Mouse (Mus musculus): ENCODE measurements around the gene Nppc.

The Nppc gene

DNA sequence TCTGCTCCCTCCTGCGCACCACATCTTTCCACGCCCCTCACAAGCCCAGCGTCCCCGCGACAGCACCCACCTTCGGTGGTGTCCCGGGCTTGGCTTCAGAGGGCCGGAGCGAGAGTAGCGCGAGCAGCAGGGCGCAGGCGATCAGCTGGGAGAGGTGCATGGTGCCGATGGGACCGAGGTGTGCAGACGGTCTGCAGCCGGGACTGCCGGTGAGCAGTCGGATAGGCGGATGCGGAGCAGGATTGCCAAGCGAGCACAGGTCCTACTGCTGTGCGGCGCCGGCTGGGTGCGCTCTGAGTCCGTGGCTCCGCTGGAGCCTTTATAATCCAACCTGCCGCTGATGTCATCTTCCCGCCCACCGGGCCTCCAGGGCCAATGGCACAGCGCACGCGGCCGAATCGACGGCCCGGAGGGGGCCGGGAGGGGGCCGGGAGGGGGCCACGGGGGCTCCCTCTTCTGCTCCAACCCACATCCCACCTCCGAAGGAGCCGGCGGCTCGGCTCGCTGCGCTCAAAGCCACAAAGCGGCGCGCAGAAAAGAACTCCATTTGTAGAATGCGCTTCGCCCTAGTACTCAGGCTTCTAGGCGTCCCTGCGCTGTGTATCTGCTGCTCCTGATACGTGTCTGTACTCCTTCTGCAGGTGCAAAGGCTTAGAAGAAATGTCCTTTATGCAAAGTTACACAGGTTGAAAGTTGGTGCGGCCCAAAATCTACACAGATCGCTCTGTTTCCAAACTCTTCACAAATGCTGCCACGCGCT lies at the start of gene Nppc:
TSS of gene Nppc (minus strand) at position 293 of the 760 bp plus-strand sequence.
- DNase-seq (ENCODE audit: low spot score in 2 of 2), result peak; percentile 84 to 87

DNA sequence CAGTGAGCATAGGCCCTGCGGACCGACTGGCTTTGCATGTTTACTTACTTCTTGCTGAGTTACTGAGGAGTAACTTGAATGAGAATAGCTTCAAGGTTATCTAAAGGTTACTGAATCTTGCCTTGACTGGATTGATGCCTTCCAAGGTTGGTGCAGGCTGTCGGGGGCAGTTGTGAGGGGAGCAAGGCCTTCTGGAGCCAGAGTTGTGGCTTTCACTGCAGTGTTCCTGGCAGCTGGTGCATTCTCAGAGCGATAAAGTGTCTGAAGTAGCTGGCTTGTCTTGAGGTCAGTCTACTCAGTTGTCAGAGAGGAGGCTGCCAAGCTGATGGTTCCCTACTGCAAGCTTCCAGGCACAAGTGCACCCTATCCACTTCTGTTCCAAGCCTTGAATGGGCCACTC lies 49.0 kb upstream of the Nppc start:
- DNase-seq (ENCODE audit: low spot score in 2 of 2), result no peak

DNA sequence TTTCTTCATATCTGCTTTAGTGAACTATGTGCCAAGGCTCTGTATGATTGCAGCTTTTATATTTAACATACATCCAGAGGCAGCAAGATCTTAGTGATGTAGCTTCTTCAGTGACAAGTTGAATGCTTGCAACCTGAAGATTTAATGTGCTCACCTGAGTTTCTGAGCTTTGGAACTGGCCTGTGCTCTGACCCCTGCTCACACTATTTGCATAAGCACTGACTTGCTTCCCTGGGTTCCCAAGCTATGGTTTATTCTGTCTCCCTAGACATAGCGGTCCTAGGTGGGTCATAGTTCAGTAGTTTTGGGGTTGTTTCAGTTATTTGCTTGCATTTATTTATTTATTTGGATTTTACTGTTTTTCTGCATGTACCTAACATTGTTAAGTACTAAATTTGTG lies 47.8 kb upstream of the Nppc start:
- DNase-seq (ENCODE audit: low spot score in 2 of 2), result no peak

DNA sequence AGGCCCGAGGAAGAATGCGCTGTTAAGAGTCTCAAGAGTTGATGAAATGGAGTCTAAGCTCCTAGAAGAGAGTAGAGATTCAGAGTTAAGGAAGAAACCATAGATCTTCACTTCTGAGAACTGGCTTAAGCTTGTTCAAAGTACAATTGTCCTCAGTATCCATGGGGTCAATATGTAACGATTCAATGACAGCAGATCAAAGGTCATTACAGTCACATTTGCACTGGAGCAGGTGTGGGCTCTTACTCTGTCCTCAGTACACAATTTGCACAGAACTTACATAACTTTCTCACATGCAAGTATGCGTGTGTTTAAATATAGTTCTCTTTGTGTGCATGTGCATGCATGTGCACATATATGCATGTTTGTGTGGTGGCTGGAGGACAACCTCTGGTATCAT lies 42.7 kb upstream of the Nppc start:
- no peak for DNase-seq (ENCODE audit: low spot score in 2 of 2)

DNA sequence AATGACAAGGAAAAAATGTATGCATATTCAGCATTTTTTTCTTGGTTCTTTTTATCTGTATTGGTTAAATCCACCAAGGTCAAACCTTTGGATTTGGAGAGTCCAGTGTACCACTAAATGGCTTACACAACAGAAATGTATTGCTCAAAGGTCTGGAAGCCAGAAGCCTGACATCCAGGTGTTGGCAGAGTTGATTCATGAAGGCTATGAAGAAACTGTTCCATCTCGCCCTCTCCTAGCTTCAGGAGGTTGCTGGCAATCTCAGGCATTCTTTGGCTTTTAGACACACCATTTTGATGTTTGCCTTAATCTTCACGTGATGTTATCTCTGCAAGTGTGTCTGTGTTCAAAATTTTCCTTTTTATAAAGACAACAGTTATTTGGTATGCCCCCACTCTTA lies 41.7 kb upstream of the Nppc start:
- DNase-seq (ENCODE audit: low spot score in 2 of 2), result no peak

DNA sequence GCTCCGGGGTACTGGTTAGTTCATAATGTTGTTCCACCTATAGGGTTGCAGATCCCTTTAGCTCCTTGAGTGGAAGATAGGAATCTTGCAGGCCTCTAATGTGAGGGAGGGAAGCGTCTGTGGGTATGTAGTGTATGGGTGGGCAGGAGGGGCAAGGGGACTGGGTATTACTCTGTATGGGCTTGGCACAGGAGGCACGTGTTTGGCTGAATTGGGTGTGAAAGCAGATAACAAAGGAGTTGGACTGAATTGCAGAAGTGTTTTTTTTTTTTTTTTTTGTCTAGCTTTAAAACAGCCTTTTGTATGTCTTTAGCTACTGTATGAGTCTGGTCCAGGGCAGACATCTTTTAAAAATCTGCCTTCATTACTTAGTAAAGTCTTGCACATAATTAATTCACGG lies 39.2 kb upstream of the Nppc start:
- no peak for DNase-seq (ENCODE audit: low spot score in 2 of 2)

DNA sequence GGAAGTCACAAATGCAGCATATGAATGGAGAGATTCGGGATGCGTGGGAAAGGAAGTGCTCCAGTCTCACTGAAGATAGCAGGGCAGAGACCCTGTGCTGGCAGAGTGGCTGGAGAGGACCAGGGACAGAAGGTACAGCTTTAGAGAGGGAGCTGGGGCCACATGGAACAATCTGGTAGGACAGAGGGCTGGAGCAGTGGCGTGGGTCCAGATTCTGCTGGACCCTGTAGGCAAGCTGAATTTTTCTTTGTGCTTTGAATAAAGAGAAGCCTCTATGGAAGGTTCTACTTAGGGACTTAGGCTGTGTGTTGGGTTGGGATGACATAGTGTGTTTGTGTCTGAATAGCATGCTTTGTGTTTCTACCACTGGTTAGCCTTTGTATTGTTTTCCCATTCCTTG lies 35.1 kb upstream of the Nppc start:
- DNase-seq (ENCODE audit: low spot score in 2 of 2), result no peak

DNA sequence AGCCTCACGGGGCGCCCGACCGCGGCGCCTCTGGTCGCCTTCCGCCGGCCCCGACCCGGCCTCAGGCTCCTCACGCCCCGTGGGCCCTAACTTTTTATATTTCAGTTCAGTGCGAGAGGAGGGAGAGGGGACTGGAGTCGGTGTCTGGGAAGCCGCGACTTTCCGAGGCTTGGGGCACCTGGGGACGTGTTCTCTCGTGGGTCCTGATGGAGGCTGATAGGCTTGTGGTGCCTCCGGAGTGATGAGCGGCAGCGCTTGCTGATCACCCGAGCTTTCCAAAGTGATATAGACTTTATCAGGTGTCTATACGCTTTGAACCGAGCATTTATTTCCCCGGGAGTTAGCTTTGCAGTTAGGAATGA lies 33.6 kb upstream of the Nppc start:
- DNase-seq (ENCODE audit: low spot score in 2 of 2), result no peak

DNA sequence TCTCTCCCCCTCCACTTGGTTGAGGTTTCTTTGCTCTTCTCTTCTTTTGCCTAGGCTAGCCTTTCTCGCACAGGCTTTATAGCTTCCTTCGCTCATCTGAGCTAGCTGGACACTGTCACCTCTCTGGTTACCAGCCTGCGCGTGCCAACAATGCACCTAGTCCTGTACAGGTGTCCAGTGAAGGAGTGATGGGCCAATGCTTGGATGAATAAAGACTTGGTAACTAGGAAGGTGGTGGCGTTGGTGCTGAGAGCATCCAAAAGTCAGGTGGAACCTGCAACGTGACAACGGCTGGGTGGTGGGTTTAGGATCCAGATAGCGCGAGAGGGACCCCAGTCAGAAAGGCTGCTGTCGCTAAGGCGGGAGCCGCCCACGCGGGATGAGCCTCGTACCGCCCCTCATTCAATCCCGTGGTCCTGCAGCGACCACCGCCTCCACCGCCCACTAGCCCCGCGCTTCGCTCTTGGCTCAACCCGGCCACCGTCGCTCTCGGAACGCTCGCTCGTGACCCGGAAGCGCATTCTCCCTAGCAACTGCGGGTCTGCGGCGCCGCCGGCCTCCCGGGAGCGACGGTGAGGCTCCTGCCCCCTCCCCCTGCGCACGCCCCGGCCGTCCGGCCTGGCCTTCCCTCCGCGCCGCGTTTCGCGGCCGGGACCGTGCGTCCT lies 33.1 kb upstream of the Nppc start, which contains the start of gene Dis3l2:
TSS of gene Dis3l2 (plus strand) at position 509 of the 665 bp plus-strand sequence.
- DNase-seq (ENCODE audit: low spot score in 2 of 2), result peak; percentile 89 to 92

DNA sequence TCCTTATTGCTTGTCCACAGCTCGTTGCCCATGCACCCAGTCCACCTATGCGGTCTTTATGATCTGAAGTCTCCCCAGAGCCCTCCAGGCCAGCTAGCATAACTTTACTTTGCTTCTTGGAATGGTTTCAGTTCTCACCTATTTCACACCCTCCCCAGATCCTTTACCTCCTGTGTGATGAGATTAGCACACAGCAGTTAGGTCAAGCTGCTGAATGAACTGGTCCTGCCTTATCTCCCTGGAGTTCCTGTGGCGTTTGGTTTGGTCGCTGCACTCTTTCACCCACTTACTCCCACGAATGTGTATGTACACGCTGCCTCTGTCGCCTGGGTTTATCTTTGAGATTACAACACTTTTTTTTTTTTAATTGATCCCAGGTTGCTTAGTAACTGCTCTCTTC lies 30.0 kb upstream of the Nppc start:
- DNase-seq (ENCODE audit: low spot score in 2 of 2), result no peak

DNA sequence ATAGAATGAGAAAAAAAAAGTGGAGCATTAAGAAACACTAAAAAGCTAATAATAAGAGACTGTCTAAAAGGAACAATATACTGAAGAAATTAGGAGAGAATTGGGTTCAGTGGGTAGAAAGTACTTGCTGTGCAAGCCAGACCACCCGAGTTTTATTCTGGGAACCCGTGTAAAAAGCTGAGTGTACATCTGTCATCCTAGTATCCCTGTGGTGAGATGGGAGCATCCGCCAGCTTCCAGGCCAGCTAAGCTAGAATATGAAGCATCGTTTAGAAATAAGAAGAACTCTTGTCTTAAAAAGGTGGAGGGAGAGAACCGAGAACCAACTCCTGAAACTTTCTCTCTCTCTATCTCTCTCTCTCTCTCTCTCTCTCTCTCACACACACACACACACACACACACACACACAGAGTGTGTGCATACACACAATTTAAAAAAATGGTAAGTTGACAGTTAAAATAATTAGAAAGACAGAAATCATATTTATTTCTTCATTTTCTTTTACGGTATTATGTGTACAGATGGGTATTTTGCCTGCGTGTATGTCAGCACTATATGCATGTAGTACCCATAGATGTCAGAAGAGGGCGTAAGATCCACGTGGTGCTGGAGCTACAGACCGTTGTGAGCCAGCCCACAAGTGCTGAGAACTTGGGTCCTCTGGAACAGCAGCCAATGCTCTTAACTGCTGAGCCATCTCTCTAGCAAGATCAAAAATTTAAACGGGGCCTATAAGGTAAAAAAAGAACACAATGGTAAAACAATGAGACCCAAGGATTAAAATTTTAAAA lies 29.2 kb upstream of the Nppc start:
- no peak for DNase-seq (ENCODE audit: low spot score in 2 of 2)

DNA sequence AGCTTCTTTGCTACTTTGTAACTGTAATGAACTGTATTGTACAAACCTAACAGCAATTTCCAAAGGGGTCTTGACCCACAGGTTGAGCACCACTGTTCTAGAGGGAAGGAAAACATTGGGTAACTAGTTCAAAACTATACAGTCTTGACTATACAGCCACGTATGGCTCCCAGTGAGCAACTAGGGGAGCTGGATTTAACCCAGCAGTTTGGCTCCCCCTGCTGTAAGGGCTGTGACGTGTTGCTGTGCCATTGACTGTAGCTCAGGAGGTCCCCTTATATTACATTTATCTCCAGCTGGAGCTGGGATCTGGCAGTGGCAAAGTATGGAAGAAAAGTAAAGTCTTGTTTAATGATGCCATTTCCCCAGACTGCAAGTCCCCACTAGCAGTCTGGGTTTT lies 28.4 kb upstream of the Nppc start:
- no peak for DNase-seq (ENCODE audit: low spot score in 2 of 2)

DNA sequence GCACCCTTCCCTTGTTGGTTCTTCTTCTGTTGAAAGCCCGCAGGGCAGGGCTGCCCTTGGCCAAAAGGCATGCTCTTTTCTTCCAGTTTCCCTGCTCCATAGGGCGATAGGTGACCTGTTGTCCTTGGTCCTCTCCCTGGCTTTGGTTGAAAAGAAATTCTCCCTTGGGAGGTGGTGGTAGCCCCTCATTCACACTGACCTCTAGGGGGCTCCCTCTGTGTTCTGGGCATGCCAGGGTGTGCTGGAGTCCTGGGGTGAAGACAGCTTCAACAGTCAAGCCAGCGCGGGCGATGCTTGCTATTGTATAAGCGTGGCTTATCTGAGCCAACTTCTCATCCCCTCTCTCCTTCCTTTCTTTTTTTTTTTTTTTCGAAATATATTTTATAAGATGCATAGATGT lies 26.6 kb upstream of the Nppc start:
- no peak for DNase-seq (ENCODE audit: low spot score in 2 of 2)

DNA sequence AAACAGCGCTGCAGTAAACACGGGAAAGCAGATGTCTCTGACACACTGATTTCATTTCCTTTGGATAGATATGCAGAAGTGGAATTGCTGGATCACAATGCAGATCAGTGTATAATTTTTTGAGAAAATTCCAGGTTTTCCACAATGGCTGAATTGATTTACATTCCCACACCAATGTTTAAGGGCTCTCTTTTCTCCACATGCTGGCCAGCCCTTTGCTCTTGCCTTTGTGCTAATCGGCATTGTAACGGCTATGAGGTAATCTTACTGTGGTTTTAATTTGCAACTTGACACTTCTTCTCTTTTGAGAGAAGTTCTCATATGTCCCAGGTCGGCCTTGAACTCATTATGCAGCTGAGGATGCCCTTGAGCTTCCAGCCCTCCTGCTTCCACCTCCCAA lies 20.7 kb upstream of the Nppc start:
- DNase-seq (ENCODE audit: low spot score in 2 of 2), result no peak

DNA sequence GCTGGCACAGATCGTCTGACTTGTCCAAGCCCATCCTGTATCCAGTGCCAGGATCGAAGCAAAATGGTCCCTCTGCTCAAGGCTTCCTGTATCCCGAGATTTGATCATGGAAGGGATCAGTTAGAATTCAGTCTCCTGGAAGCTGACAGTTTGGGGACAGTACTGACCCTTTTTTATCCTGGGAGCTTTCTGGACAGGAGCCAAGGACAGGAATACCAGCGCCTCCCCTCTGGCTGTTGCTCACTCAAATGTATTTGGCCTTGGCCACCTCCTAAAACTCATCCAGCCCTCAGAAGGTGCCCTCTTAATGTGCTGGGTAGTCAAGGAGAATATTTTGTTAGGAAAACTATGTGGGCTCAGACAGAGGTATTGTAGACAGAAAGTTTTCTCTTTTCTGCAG lies 16.9 kb upstream of the Nppc start:
- no peak for DNase-seq (ENCODE audit: low spot score in 2 of 2)

DNA sequence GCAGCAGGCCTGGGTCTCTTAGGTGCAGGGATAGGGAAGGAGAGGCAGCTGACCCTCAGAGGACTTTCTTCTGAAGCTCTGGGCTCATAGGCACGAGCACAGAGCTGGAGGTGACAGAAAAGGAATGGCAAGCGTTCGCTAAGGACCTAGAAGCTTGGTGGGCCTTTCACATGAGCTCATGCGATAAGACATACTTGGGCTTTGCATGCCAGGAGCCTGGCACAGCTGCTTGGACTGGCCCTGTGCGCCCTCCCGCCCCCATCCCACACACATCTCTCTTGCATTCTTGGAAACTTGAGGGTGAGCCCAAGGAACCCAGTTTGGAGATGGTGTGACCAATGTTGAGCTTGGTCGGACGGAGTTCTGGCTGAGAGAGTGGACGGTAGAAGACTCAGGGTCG lies 8.3 kb upstream of the Nppc start:
- DNase-seq (ENCODE audit: low spot score in 2 of 2), result no peak

DNA sequence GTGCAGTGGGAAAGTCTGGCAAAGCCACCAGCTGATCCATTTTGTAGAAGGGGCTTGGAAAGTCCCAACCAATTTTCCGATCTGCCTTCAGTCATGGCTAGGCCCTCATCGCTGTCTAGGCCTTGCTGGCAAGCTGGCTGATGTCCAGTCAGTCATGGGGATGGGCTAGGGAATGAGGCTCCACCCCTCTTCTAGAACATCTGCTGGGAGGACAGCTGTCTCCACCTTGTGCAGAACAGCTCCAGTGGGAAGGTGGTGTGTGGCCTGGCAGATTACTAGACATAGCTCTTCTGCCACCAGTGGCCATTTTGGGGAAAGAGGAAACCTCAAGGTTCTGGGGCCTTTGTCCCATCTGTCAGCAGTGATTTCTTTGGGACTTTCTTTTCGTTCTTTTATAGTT lies 7.3 kb upstream of the Nppc start:
- DNase-seq (ENCODE audit: low spot score in 2 of 2), result no peak

DNA sequence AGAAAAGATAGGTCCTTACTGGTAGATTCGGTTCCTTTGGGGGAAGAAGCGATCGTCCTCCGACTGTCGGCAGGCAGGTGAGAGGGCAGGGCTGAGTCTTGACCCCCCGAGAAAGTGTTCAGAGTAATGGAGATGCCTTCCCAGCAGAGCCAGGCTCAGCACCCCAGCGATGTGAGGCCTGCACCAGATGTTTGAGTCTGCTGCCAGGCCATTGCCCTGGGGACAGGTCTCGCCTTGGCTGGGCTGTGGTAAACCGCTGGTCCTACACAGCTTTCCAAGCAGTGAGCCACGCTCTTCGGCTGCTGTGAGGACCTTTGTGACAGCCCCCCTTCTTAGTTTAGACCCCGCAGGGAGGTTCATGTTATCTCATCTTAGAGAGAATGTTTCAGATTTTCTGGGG lies 4.8 kb upstream of the Nppc start:
- DNase-seq (ENCODE audit: low spot score in 2 of 2), result no peak

DNA sequence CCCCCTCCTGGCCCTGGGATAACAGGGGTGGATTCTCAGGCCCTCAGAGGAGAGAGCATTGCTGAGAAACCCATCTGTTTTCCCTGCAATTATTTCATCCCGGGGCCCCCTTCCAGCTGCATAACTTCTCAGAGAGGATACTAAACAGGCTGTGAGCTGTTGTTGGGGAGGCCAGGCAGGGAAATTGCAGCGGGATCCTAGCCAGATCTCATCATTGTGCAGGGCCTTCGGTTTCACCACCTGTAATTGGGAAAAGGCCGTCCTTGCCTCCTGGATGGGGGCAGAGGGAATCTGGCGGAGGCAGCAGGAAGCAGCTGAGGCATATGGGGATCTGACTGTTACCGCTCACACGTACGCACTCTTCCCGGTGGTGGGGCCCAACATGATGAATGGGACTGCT lies 4.0 kb upstream of the Nppc start:
- no peak for DNase-seq (ENCODE audit: low spot score in 2 of 2)

DNA sequence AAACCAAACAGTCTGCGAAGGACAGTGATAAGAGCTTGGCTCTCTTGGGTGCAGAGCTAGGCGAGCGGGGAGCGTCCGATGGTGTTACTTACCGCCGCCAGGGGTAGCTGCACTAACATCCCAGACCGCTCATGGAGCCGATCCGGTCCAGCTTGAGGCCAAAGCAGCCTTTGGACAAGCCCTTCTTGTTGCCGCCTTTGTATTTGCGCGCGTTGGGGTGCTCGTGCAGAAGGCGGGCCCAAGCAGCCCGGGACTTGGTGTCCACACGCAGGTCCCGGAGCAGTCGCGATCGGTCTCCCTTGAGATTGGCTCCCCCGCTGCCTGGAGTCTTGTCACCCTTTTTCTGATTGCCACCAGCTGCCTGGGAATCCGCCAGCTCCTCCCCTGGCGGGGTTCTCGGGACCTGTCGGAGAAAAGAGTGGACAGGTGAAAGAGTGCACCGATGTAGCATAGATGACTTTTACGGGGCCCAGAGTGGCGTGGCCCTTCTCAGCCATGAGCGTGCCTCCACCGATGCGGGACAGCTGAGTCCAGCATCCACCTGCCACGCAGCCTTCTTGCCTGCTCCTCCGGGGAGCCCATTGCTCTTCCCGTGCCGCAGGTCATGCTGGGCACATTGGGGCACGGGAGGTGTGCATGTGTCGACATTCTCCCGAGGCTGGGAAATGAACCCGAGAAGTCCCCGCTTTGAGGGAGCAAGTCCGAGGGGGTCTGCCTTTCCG lies 658 bp downstream of the Nppc start:
- DNase-seq (ENCODE audit: low spot score in 2 of 2), result peak; percentile 68 to 79

DNA sequence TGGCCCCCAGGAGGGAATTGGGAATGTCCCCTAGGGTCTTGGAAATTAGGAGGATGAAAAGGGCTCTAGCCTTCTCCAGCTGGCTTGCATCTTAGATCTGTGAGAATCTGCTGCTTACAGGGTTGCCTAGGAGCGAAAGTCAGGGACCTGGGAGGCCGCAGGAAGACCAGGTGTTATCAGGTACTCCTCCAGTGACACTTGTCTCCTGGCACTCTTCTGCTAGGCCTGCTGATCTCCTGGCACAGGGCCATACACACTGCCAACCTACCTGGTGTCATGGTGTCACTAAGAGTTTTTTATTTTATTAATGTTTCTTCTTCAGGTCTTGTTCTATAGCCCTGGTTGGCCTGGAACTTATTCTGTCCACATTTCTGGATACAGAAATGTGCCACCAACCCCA lies 5.3 kb downstream of the Nppc start:
- no peak for DNase-seq (ENCODE audit: low spot score in 2 of 2)

DNA sequence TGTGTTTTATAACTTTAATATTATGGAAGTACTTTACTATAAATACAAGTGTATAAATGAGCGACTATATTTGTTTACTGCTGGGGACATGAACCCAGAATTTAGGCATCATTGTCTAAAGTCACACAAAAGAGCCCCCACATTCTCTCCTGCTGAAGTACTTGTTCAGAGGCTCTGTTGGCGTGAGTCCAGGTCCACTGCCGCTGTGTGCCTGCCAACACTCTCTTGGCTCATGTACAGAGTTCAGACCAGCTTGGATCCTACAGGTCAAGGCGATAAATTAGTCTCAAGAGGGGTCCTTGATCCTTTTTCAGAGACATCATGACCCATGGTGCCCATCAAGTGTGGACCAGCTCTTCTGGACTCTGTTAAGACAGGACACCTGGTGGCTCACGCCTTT lies 13.3 kb downstream of the Nppc start:
- no peak for DNase-seq (ENCODE audit: low spot score in 2 of 2)

All from right cerebral cortex, adult 2 months (tissue).